Mouse (Mus musculus): ENCODE results near the gene Rtn4rl2.

DNA sequence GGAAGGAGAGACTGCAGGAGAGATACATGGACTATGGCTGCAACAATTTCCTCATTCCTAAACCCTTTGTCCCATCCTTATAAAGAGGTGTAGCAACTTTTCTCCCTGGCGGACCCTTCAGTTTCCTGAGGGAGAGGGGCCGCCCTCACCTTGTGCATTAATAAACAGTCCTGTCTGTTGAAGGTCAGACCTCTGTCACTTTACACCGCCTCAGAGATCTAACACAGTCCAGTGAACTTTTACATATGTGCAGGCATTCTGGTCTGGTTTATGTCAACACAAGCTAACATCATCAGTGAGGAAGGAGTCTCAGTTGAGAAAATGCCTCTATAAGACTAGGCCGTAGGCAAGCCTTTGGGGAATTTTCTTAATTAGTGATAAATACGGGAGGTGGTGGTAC, 27.4 kb upstream of the Rtn4rl2 start:
- TF ChIP-seq CTCF (IDR thresholded peaks at IDR 0.05; ENCODE audit: control insufficient read depth, insufficient read depth, insufficient replicate concordance, low read depth, low read length) (no peak), POLR2A (IDR thresholded peaks at IDR 0.05; ENCODE audit: control insufficient read depth, low read depth, low read length) (no peak)
